Mouse (Mus musculus) right cerebral cortex, postnatal 14 days (tissue): ENCODE measurements around the gene Fntb.
"Not testable (repeated sequence)": the region's sequence is repeated elsewhere in the genome, so short reads cannot be mapped to it uniquely, and the experiment has no call there.

Experiments used
- DNase-seq: peaks from one replicate; pipeline ENCODE4 v3.0.0; 2022

Gene Fntb

DNA sequence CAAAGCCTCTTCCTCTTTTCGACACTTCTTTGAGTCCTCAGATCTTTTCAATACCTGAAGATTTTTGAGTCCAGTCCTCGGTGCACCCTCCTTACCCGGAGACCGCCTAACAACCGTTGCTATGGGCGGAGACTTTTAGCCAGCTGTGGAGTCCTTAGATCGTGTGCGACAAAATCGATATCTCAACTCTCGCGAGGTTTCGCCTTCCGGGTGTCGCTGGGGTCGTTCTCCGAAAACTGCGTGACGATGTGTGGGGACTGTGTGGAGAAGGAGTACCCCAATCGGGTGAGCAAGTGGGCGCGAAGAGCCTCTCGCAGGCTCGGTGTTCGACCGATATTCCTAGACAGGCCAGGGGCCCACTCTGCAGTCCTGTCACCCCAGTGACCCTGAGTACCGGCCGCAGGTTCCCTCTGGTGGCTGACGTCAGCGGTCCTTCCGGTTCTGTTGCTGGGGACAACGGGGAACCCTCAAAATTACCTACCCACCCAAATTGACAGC, at the start of gene Fntb, which contains the start of gene Churc1:
Fntb (plus strand) TSS at position 236 of the 498 bp plus-strand sequence.
Churc1 (plus strand) TSS at position 185 of the 498 bp plus-strand sequence.
- DNase-seq: peak; percentile 87

DNA sequence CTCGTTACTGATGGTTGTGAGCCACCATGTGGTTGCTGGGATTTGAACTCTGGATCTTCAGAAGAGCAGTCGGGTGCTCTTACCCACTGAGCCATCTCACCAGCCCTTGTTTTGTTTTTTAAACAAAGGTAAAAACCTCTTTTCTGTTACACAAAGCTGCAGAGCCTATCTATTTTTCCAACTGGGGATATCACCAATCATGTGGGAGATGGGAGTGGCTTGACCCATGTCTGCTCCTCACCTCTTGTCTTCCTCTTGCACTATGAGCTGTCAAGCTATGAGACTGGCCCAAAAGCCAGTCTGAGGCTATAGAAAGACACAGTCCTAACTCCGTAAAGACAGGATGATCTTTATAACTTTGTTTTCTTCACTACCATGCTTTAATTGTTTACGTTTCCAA, 47.0 kb upstream of the Fntb start:
- DNase-seq: no peak

DNA sequence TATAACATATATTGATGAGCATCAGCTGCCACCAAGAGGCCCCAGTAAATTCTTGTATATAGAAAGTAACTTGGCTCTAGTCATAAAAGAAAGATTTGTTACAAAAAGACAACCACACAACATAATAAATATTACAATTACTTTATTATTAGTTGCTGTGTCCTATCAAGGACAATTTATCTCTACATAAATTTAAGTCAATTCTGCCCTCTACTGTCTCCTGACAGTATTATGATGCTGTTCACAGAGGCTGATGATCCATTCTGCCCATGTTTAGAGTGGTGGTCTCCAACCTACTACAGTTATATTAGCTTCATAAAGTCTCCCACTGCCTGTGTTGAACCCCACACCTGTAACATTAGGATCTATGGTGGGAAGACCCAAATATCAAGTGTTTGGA, 44.8 kb upstream of the Fntb start:
- DNase-seq: no peak

DNA sequence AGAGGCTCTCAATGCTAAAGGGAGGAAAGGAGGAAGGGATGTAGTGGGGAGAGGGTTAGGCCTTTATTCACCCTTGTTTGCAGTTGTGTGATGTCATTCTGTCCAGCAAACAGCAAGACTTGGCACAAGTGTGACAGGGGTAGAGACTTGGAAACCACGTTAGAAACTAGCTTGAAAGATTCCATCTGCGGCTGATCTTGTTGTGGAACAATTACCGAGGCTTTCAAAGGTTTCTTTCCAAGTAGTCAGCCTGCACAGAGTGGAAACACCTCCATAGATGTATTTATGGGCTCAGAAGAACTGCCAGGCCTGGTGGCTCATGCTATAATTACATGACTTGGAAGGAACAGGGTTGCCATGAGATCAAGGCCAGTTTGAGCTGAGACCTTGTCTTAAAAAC, 43.4 kb upstream of the Fntb start:
- DNase-seq: no peak

DNA sequence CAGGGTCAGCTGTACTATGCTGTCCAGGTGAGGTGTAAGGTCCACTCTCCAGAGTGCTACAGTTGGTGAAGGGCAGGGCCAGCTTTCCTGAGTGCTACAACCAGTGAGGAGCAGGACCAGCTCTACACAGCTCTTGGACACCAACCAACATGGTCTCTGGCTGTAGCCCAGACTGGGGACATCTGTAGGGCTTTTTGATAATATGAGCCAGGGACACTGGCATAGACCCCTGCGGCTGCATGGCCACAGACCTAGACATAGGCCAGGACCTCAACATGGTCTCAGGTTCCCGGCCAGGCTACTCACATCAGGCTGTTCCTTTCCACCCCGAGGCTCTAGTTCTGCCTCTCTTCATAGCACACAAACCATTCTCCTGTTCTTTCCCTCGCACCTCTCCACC, 37.4 kb upstream of the Fntb start:
- no peak for DNase-seq

DNA sequence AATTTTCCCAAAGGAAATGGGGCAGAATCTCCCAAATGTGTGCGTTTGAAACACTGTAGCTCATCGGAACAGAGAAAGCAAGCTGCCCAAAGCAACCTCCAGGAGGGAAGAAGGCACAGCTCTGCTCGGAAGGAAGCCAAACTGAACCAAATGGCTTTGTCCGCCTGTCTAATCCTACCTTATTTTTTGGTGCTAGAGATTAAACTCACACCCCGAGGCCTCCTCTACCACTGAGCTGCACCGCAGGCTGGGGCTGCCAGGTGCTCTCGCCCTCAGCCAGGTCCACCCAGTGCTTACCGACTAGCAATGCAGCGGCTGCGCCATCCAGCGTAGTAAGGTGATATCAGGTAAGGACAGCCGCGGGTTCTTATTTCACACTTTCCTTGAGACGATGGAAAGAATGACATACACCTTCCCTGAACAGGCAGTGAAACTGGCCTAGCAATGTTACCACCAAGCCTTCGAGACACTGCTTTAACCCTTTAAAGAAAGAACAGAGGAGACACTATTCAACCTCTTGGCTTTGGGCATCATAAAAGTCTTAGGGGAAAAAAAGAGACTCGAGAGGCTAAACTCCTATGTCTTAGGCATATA, 14.4 kb upstream of the Fntb start:
- DNase-seq: no peak

DNA sequence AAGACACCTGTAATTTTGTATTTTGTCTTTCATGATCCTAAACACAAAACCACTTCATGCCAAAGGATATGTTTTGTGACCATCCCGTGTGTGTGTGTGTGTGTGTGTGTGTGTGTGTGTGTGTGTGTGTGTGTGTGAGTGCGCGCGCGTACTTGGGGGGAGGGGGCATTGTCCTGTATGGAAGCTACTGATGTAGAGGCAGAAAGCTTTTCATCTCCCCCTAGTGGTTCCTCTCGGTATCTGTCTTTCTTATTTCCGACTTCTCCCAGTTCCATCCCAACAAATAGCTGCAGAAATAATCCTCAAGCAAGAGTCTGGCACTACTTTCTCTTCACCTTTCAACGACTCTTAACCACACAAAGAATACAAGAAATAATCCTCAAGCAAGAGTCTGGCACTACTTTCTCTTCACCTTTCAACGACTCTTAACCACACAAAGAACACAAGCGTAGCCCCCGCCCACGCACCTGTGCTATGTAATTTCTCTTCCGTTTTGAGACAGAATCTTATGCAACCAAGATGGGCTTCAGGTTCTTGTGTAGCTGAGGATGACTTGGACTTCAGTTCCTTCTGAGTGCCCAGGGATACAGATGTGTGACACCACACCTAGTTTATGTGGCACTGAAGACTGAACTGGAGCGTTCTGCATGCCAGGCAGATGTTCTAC, 12.6 kb upstream of the Fntb start:
- peak; percentile 17 for DNase-seq

DNA sequence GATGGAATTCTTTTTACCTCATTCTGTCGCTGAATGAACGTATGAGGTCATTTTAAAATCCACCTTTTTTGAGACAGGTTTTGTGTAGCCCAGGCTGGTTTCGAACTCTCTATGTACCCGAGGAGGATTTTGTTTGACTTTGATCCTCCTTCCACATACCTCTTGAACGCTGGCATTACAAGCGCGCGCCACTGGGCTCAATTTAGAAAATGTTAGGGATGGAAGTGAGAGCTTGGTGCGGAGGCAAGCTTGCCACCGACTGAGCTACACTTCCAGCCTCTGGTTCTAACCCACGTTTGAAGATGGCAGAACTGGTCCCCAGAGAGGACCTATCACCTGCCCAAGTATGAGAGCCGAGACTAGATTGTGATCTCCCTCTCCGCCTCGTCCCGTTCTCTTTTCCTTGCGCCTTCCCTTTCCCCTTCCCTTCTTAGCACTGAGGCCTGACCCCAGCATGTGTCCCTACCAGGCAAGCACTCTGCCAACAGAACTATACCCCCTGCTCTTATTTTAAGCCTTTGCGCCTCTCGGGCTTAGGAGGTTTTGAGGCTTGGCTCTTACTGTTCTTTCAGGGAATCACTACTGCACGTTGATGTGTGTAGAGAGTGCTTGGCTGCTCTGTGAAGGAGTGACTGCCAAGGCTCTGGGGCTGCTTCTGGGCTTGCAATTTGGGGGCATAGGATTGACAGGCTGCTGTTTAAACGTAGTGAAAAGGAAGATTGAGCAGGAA, 677 bp downstream of the Fntb start:
- DNase-seq: peak; percentile 34

DNA sequence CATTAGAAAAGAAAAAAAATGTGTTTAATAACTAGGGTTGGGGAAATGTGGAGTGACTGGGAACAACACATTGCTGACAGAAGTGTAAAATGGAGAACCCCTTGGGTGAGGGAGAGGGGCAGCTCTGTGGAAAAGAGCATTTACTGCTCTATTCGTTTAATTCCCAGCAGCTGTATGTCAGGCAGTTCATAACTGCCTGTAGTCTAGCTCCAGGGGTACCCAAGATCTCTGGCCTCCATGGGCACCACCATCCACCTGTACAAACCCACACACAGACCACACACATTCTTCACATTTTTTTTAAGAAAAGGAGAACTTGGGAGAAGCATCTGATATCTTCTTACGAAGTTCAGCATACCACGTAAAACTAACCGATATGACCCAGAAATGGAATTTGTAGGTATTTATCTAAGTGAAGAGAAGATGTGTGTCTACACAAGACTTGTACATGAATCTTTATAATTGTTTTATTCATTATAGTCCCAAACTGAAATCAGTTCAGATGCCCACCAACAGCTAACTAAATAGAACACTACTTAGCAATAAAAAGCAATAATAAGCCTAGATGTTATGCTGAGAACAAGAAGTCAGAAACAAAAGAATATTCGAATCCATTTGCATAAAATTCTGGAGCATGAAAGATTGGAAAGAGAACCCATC, 5.6 kb downstream of the Fntb start:
- no peak for DNase-seq

DNA sequence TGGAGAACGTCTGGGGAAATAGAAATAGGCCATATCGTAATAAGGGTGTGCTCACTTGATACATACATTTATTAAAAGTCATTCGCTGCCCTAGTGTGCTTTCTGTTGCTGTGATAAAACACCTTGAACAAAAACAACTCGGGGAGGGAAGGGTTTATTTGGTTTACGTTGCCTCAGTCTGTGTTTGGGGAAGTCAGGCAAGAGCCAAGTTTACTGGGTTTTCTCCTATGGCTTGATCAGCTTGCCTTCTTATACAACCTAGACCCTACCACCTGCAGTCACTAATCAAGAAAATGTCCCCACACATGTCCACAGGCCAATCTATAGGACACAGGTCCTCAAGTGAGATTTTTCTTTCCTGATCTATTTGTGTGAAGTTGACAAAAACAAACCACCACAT, 6.2 kb downstream of the Fntb start:
- DNase-seq: no peak

DNA sequence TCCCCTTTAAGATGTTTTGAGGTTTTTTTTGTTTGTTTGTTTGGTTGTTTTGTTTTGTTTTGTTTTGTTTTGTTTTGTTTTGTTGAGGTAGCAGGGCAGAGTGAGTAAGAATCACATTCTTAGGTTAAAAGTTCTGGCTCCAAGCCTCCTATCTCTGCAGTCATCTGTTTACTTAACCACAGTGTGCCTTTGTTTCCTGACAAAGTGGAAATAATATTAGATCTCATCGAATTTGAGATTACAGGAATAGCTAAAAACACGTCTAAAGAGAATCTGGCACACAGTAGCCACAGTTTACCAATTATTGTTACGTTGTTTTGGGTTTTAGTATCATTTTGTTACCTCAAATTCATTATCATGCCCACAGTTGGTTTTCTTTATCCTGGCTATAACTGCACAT, 9.3 kb downstream of the Fntb start:
- no peak for DNase-seq

DNA sequence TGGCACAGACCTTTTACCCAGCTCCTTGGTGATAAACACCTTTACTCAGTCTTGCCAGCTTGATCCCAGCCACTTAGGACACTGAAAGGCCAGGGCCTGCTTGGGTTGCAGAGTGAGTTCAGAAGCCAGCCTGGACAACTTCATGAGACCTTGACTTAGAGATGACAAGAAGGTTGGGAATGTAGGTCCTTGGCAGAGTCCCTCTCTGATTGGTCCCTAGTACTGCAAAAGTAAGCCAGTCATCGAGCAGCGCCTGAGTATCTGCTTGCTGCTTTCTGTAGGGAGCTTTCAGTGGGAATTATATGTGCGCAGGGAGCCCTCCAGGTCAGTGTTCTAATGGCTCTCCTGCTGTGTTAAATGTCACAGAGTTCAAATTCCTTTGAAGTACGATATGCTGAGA, 9.7 kb downstream of the Fntb start:
- DNase-seq: no peak

DNA sequence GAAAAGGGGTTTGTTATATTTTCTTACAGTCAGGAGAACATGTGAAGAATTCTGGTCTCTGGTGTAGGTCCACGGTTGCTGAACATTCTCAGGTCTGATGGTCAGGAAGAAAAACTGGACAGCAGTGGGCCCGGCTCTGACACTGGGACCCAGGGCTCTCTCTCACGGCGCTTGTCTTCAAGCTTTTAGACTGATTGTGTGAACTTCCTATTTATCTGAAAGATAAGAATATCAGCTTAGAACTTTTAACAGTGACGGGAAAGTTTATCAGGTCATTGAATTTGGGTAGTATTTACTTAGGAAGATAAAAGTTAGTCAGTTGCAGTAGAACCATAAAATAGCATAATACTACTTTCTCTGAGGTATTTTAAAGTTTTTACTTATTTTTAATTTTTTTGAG, 11.5 kb downstream of the Fntb start:
- DNase-seq: no peak

DNA sequence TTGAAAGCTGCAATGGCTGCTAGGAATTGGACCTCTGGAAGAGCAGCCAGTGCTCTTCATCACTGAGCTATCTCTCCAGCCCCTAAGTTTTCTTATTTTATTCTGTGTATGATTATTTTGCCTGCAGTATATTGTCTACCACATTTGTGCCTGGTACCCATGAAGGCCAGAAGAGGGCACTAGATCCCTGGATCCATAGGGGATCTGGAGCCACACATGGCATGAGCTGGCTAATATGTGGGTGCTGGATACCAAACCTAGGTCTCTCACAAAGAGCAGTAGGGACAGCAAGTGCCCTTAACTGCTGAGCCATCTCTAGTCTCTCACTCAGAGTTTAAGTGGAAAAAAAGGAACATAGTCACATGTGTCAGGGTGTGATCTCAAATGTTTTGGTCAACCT, 12.5 kb downstream of the Fntb start:
- DNase-seq: no peak

DNA sequence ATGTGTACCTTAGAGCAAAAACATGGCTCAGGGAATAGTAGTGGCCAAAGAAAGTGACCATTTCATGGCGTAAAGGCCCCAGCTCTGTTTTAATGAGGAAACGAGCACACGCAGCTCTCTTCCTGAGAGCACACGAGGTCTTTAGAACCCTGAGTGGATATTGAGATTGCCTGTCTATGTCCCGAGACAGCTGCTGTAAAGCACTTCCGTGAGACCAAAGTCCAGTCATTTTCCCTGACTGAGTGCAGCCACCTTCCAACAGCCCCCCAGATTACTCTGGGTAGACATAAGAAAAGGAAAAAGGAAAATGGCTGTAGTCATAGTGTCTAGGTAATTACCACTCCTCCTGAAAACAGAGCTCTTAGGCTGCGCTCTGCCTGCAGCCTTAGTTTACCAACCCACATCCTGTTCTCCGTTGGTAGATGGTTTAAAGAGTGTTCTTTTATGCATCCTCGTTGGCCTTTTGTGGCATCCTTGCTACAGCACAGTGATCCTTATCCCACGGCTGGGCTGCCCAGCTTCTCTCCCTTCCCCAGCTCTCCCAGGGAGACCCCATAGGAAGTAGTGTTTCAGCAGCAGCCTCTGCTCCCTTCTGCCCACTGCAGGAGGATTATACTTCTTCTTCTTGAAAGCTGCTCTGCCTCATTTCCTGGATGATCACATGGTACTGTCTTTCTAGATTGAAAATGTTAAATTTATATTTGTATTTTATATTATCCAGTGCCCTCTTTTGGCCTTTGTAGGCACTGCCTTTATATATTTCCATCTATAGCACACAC, 13.1 kb downstream of the Fntb start:
- no peak for DNase-seq

DNA sequence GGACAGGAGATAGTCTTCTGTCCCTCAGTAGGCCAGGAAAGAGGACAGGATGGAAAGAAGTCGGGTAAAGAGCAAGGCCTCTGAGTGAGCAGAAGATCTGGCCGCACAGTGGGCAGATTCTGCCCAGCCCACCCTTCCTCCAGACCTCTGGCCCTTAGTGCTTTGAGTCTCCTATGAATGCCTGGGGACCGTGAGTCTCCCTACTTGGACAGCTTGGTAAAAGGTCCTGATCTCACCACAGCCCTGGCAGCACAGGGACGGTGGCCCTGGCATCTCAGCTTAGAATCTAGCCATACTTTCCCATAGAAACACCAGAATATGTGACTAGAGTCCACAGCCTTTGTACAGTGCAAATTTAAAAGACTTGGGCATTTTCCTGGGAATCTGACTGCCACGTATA, 14.6 kb downstream of the Fntb start:
- no peak for DNase-seq

DNA sequence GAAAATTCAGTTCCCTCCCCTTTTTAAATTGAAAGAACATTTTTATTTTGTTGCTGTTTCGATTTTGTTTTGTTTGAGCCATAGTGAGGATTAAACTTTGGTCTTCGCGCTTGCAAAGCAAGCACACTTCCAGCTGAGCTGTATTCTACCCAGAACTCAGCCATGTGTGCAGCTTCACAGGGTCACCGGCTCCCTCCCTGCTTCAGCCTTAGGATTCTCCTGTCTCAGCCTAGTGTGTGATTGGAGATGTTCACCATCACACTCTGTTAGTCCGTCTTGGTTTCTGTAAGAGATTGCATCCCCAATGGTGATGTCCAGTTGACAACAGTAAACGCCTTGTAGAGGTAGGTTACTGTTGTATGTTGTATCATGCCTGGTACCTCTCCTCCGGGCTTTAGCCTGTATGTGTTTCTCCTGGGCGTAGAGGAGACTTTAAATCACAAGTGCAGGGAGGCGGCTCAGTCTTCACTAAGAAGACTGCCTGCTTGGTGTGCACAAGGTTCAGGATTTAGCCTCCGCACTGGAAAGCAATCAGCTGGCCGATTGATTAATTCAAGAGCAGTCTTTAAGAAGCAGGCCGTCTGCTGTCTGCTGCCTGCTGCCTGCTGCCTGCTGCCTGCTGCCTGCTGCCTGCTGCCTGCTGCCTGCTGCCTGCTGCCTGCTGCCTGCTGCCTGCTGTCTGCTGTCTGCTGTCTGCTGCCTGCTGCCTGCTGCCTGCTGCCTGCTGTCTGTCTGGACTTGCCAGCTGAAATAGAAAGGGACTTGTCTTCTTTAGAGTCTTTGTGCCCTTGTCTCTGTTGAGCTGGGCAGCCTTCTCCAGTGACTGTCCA, 15.5 kb downstream of the Fntb start:
- peak; percentile 12 for DNase-seq

DNA sequence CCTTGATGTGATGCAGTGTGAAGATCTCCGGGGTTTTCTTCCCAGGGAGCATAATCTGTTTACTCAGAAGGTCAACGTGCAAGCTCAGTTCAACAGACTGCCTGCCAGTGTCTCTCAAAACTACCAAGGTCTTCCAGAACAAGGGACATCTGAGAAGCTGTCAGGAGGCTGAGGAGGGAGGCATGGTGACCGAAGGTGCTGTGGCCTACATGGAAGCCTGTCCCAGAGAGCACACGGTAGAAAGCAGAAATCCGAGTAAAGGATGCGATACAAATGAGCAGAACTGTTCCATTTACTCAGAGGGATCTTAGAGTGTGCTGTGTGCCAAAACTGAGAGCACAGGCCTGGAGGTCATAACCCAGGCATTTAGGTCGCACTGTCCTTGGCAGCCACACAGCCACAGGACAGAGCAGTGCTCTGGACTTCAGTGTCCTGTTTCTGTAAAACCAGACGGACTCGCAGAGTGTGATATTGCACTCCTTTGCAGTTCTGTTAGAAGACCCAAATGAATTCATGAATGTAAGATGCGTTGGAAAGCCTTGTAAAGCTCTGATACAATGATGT, 18.7 kb downstream of the Fntb start:
- no peak for DNase-seq

DNA sequence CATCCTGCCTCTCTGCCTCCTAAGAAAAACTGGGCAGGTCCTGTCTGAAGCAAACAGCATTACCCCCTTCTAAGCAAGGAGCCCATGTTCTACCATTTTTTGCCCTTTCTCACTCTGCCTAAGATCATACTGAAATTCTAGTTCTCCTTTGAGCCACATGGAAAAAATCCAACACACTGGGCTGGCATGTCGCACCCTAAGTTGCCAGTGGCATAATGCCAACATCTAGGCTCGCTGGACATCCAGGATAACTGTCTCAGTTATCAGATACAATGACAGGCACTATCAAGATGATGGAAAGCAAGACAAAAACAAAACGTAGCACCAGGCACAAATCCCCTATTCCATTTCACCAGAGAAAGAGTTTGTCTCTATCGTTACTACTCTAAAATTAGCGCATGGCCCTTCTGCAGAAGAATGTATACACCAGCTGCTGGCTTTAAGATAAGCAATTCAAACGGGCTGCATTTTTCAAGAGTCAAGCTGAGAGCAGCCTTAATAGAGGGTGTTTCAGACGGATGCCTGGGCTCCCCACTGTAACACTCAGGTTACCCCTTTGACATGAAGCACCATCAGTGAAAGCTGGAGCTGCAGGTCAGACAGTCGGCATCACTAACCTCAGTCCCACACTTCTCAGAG, 25.2 kb downstream of the Fntb start:
- no peak for DNase-seq

DNA sequence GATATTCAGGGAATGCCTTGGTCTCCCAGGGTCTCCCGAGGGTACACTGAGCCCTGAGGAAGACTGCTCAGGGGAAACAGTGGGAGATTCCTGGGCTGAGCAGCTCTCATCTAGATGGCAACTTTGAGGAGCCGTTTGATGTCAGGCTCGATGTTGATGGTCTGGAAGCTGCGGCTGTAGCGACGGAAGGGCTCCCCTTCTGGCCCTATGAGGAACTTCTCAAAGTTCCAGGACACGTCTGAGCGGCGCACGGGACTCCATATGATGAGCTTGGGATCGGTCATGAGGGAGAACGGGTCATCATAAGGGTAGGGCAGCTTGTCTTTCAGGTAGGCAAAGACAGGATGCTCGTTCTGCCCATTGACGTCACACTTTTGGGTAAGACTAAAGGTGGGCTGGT, 27.2 kb downstream of the Fntb start:
- DNase-seq: not testable (repeated sequence)

DNA sequence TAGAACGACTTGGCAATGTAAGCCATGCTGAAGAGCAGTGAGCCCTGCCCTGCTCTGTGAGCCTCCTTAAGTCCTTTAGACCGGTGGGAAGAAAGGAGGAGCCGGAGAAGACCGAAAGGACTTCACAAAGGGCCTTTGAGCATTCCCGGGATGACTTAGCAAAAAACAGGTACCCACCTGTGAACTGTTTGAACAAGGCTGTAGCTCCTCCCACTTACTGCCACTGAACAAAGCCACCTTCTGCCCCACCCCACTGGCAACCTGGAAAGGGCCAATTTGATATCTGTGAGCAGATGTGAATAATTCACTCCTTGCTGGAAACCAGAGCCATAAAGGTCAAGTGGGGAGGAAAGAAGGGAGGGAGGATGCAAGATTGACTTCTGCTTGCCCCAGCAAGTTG, 30.0 kb downstream of the Fntb start, which contains the start of gene Gpx2:
Gpx2 (minus strand) TSS at position 205 of the 400 bp plus-strand sequence.
- DNase-seq: no peak
